Mouse (Mus musculus) neural tube, embryonic 12.5 days (tissue): ENCODE measurements around the gene Ppp2r5a. TPM values are rescaled to one million over a fixed set of nuclear protein-coding genes. Genes with fewer than 3 reads are reported as not detected.

Source experiments
- ATAC-seq: fragments of 200-750 bp; cut with Nextera tagmentation; 2 replicates; pipeline ENCODE4 v1.8.0; 2017; ENCODE audit warnings: low read depth, mild to moderate bottlenecking, moderate TSS enrichment, moderate library complexity; ENCODE audit not compliant: low FRiP score
- H3K27ac ChIP-seq: fragments of 300-500 bp; sonication (generic); 2 replicates; pipeline ENCODE4 v1.5.1; 2016
- H3K27me3 ChIP-seq: fragments of 300-500 bp; sonication (generic); replicated peaks from 2 replicates; pipeline ENCODE4 v1.6.1; 2016; ENCODE audit warnings: mild to moderate bottlenecking
- H3K36me3 ChIP-seq: fragments of 300-500 bp; sonication (generic); 2 replicates; pipeline ENCODE4 v1.6.1; 2016; ENCODE audit warnings: mild to moderate bottlenecking
- H3K4me1 ChIP-seq: fragments of 300-500 bp; sonication (generic); 2 replicates; pipeline ENCODE4 v1.6.1; 2016
- H3K4me2 ChIP-seq: fragments of 300-500 bp; sonication (generic); replicated peaks from 2 replicates; pipeline ENCODE4 v1.6.1; 2016; ENCODE audit warnings: mild to moderate bottlenecking
- H3K4me3 ChIP-seq: fragments of 300-500 bp; sonication (generic); 2 replicates; pipeline ENCODE4 v1.5.1; 2016
- H3K9ac ChIP-seq: fragments of 300-500 bp; sonication (generic); 2 replicates; pipeline ENCODE4 v1.6.1; 2016; ENCODE audit warnings: mild to moderate bottlenecking
- H3K9me3 ChIP-seq: fragments of 300-500 bp; sonication (generic); 2 replicates; pipeline ENCODE4 v1.6.1; 2016; ENCODE audit warnings: mild to moderate bottlenecking
- WGBS: fragments of 180-500 bp; shearing (Covaris S2); methylation state at CpG from one replicate; pipeline ENCODE4 v1.1.7; 2016; 5-methylcytosine and 5-hydroxymethylcytosine counted together
- polyA plus RNA-seq: library from polyadenylated mRNA; unstranded; fragments of >200 nt; fragmentation: Nextera tagmentation; extraction: Ambion mirVana; gene quantifications from 2 replicates; pipeline ENCODE4 v1.2.1, GENCODE M21; 2016

Ppp2r5a gene
- polyA plus RNA-seq, 1 experiment from 2014 or later, result 16.2 TPM

DNA sequence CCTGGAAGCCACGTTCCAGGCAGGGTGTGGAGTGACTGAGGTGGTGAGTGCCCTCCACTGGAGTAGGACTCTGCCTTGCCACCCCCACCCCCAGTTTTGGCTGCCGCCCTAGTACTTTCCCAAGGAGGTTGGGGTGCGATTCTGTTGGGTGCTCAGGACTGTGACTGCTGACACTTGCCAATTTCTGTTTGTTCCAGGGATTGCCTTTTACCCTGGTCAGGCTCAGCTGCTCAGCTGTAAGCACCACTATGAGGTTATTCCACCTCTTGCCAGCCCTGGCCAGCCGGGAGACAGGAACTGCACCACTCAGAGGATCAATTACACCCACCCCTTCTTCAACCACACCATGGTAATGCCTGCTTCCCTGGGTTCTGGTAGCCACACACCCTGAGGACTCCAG lies 62.5 kb downstream of the Ppp2r5a start:
- Histone ChIP-seq H3K9me3 (no peaks in the 10 kb centered on the region), H3K36me3 (peaks cover 79% of the 10 kb centered on the region), H3K4me1 (no peaks in the 10 kb centered on the region), H3K4me3 (no peak overlapping the region), H3K27me3 (no peaks in the 10 kb centered on the region), H3K9ac (no peak overlapping the region), H3K27ac (no peak overlapping the region), H3K4me2 (no peak overlapping the region)
- no peak for ATAC-seq
- 94% methylated on average over 4 of the region's 4 CpGs for WGBS

DNA sequence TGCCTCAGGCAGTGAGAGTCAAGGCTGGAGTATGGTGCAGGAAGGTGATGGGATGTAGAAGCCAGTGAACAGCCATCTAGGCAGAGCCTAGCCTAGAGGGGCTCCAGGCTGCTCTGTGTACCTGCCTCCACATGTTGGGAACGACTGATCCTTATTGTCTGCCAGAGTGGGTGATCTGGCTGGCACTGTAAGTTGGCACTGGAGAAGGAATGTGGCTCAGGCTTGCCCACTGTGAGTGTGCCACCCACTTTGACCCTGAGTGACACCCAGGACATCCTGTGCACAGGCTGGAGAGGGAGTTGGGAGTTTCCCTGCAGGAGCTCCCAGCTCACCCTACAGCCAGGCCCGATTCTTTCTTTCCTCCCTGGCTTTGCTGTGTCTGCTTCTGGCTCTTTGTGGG lies 63.2 kb downstream of the Ppp2r5a start:
- no peaks in the 10 kb centered on the region for H3K4me1 ChIP-seq
- H3K9ac ChIP-seq, result no peak overlapping the region
- no peaks in the 10 kb centered on the region for H3K9me3 ChIP-seq
- no peak overlapping the region for H3K4me2 ChIP-seq
- H3K4me3 ChIP-seq, result no peak overlapping the region
- ATAC-seq, result no peak
- peaks cover 72% of the 10 kb centered on the region for H3K36me3 ChIP-seq
- WGBS, result 90% methylated on average over 2 of the region's 2 CpGs
- no peak overlapping the region for H3K27ac ChIP-seq
- no peaks in the 10 kb centered on the region for H3K27me3 ChIP-seq

DNA sequence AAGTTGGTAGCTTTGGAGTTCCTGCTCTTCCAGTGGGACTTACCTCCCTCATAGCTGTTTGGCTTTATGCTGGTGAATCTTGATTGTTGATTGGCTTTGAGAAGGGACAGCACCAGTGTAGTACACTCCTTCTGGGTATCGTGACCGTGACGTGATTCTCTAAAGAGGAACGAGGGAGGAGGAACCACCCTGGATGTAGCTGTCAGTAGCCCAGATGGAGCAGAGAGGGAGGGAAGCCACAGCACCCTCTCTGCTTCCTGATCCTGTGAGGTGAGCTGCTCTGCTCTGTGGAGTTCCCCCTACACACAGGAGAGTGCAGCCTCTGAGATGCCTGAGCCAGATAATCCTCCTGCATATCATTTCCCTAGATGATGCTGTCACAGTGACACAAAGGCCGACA lies 68.6 kb downstream of the Ppp2r5a start:
- Histone ChIP-seq H3K4me1 (no peaks in the 10 kb centered on the region), H3K4me2 (no peak overlapping the region), H3K27ac (no peak overlapping the region), H3K9ac (no peak overlapping the region), H3K9me3 (no peaks in the 10 kb centered on the region), H3K27me3 (no peaks in the 10 kb centered on the region), H3K36me3 (peaks cover 53% of the 10 kb centered on the region), H3K4me3 (no peak overlapping the region)
- no peak for ATAC-seq
- WGBS, result 85% methylated on average over 5 of the region's 5 CpGs

DNA sequence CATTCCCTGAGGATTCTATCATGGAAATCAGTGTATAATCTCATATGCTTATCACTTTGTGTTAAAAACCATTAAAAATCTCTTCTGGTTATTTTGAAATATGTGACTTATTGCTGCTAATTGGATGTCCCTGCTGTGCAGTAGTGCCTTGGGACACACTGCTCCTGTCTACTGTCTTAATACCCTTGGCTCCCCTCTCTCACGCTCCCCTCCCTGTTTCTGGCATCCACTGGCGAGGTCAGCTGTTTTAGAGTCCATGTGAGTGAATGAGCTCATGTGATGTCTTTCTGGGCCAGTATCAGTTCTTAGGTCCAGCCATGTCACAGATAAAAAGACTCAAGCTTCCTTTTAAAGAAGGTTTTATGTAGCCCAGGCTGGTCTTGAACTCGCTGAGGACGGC lies 72.7 kb downstream of the Ppp2r5a start:
- H3K4me3 ChIP-seq, result no peak overlapping the region
- peaks cover 28% of the 10 kb centered on the region for H3K36me3 ChIP-seq
- H3K9me3 ChIP-seq, result no peaks in the 10 kb centered on the region
- H3K27ac ChIP-seq, result no peak overlapping the region
- ATAC-seq, result no peak
- peaks cover 29% of the 10 kb centered on the region for H3K4me1 ChIP-seq
- H3K4me2 ChIP-seq, result no peak overlapping the region
- 84% methylated on average over 4 of the region's 4 CpGs for WGBS
- H3K27me3 ChIP-seq, result no peaks in the 10 kb centered on the region
- no peak overlapping the region for H3K9ac ChIP-seq

DNA sequence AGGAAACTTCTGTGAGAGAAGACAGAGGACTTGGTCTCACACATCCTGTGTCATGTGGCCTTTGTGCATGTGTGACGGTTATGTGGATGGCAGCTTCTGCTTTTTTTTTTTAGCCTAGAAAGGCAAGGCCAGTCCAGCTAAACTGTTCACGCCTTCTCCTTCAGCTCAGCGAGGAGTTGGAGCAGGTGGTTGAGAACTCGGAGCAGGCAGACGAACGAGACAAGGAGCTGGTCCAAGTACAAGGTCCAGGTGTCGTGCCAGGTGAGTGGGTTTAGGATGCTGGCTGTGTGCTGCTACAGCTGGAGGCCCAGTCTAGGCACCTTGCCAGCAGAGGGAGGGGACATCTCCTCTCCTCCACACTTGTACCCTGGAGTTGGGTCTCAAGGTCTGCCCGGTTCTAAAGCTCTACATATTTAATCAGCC lies 75.0 kb downstream of the Ppp2r5a start:
- Histone ChIP-seq H3K4me2 (peak overlapping the region; percentile 88; the same call in 1 of the 2 replicates), H3K9ac (0 out of 2 replicates have a peak overlapping the region, but pooled peaks have one; percentile 22)
- WGBS, result 91% methylated on average over 8 of the region's 8 CpGs

DNA sequence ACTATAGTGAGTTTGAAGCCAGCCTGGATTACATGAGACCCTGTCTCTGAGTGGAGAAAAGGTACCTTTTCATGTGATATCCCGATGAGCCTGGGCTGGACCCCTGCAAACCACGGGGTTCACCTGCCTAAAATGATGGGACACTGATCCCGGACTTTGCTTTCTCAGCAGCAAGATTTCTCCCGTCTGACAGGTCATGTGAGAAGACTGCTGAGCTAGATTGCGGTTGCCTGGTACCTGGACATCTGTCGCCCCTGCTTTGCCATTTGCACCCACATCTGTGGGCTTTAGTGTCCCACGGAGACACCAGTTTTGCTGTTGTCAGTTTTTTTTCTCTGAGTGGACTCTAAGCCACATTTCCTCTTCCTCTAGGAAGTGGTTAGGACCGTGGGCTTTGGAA lies 75.8 kb downstream of the Ppp2r5a start:
- Histone ChIP-seq H3K4me3 (no peak overlapping the region), H3K36me3 (peaks cover 10% of the 10 kb centered on the region), H3K27ac (no peak overlapping the region), H3K9me3 (no peaks in the 10 kb centered on the region), H3K4me1 (peaks cover 29% of the 10 kb centered on the region), H3K9ac (0 out of 2 replicates have a peak overlapping the region, but pooled peaks have one; percentile 22), H3K4me2 (peak overlapping the region; percentile 88), H3K27me3 (no peaks in the 10 kb centered on the region)
- WGBS, result 82% methylated on average over 8 of the region's 8 CpGs
- no peak for ATAC-seq

More for the DNA sequence above, 75.0 kb downstream of the Ppp2r5a start:
- Histone ChIP-seq H3K4me1 (peaks cover 29% of the 10 kb centered on the region), H3K27ac (no peak overlapping the region), H3K9me3 (no peaks in the 10 kb centered on the region), H3K36me3 (peaks cover 14% of the 10 kb centered on the region), H3K27me3 (no peaks in the 10 kb centered on the region), H3K4me3 (no peak overlapping the region)
- no peak for ATAC-seq

DNA sequence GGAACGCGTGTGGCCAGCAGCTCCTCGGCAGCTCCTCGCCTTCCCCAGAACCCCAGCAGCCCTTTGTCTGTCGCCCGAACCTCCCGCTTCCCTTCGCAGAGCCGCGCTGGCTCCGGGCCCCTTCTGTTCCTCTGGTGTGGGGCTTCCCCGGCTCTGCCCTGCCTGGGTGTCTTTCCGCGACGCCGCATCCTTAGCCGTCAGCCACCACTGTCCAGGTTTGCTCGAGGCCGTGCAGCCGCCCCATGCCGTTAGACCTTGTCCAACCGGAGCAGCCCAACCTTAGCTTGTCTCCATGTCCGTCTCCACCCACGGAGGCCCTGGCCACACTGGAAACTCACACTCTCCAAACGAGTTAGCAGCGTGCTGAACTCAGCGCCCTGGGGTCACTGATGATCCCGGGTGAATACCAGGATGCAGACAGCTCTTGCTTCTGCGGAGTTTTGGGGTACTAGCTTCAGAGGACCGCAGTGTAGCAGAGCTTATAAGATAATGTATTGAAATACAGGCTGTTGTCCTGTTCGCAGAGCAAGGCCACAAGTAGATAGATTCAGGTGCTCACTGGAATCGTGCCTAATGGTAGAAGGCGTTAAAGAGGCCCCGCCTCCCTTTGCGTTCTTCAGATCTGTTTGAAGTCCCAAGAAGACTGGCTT lies 76.7 kb downstream of the Ppp2r5a start:
- Histone ChIP-seq H3K4me3 (peak overlapping the region; percentile 77), H3K9ac (peak overlapping the region; percentile 85), H3K27ac (no peak overlapping the region), H3K4me1 (peaks cover 29% of the 10 kb centered on the region), H3K4me2 (peak overlapping the region; percentile 88), H3K9me3 (no peaks in the 10 kb centered on the region), H3K27me3 (no peaks in the 10 kb centered on the region), H3K36me3 (peaks cover 2% of the 10 kb centered on the region; the same call in 1 of the 2 replicates)
- 1% methylated on average over 35 of the region's 35 CpGs for WGBS
- peak; percentile 81 for ATAC-seq

DNA sequence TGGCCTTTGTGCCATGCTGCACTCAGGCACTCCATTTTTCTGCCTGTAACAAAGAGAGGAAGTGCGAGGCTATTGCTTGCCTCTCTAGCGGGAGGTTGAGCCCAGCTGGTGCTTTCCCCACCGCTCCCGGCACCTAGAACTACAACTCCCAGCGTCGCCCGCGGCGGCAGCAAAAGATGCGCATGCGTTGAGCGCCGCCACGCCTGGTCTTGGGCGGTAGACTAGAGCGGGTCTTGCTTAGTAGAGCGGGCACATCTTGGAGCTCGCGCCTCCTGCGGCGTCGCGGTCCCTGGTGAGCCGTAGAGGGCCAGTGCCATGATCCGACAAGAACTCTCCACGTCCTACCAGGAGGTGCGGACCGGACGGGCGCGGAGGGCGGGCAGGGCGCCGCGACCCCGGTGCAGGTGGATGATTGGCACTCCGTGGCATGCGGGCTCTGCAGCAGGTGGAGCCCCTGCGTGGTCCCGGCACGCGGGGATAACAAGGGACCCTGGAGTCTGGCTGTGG lies 77.3 kb downstream of the Ppp2r5a start, which contains the start of gene Tmem206:
Tmem206 (plus strand) TSS at position 187 of the 507 bp plus-strand sequence.
- no peak within 1 kb of the TSS for H3K27ac ChIP-seq
- no peaks in the 10 kb centered on the region for H3K27me3 ChIP-seq
- H3K9ac ChIP-seq, result peak within 1 kb of the TSS; percentile 85
- peaks cover 29% of the 10 kb centered on the region for H3K4me1 ChIP-seq
- peak; percentile 95 for ATAC-seq
- no peaks in the 10 kb centered on the region for H3K9me3 ChIP-seq
- H3K4me3 ChIP-seq, result peak within 1 kb of the TSS; percentile 77
- under 1% methylated on average over 42 of the region's 42 CpGs for WGBS
- H3K4me2 ChIP-seq, result peak within 1 kb of the TSS; percentile 88
- no peaks in the 10 kb centered on the region for H3K36me3 ChIP-seq

DNA sequence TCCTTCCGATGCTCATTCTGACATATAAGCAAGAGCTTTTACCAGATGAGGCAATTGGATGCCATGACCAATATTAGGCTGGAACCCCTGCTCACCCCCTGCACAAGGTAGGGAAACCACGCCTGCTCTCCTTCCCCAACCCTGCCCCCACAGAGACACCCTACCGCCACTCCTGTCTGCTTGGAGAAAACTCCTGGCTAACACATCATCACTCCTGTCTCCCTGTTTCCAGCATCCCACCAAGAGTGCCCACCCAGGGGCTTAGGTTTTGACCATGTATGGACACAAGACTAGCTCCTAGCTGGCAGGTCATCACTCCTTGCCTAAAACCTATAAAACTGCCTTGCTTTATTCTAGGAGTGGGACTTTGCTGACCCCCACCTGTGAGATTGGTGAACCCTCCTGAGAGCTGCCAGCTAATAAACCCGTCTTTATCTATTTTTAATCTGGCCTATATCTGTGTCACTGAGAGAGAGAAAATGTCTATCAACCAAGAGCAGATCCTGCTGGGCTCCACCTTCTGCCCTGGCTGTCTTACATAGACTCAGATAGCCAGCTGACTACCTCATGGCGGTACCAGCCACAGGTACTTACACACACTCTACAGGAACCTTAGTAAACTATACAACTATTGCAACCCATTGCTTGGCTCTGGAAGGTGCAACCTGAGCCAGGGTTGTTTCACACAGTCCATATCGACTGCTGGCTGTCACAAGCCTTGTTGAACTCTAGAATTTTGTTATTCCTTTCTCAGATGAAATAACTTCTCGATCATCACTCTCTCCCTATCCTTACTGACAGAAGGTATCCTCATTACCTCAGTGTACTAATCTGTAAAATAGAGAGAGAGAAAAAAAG lies 78.1 kb downstream of the Ppp2r5a start:
- no peaks in the 10 kb centered on the region for H3K36me3 ChIP-seq
- H3K4me1 ChIP-seq, result peaks cover 29% of the 10 kb centered on the region
- peak; percentile 3 for ATAC-seq
- H3K4me3 ChIP-seq, result no peak overlapping the region
- no peaks in the 10 kb centered on the region for H3K27me3 ChIP-seq
- 85% methylated on average over 7 of the region's 7 CpGs for WGBS
- H3K9me3 ChIP-seq, result no peaks in the 10 kb centered on the region
- no peak overlapping the region for H3K9ac ChIP-seq
- H3K4me2 ChIP-seq, result peak overlapping the region; percentile 88
- H3K27ac ChIP-seq, result no peak overlapping the region

DNA sequence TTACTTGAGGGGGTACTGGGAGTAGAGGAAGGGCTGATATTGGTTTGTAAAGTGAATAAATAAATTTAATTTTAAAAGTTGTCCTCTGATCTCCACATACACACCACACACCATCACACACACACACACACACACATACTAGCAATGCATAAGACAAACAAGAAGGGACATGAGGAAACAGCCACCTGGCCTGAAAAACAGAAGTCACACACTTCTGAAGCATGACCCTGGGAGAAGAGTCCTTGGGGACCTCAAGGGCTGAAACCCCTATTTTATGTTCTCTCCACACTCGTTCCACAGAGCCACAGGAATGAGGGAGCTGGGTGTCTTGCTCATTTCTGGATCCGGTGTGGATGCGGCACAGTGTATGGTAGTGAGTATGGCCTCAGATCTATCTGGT lies 79.7 kb downstream of the Ppp2r5a start:
- Histone ChIP-seq H3K9me3 (no peaks in the 10 kb centered on the region), H3K4me1 (peaks cover 23% of the 10 kb centered on the region), H3K36me3 (no peaks in the 10 kb centered on the region), H3K4me3 (no peak overlapping the region), H3K27me3 (no peaks in the 10 kb centered on the region), H3K4me2 (no peak overlapping the region), H3K9ac (no peak overlapping the region), H3K27ac (no peak overlapping the region)
- WGBS, result 90% methylated on average over 3 of the region's 3 CpGs
- no peak for ATAC-seq

DNA sequence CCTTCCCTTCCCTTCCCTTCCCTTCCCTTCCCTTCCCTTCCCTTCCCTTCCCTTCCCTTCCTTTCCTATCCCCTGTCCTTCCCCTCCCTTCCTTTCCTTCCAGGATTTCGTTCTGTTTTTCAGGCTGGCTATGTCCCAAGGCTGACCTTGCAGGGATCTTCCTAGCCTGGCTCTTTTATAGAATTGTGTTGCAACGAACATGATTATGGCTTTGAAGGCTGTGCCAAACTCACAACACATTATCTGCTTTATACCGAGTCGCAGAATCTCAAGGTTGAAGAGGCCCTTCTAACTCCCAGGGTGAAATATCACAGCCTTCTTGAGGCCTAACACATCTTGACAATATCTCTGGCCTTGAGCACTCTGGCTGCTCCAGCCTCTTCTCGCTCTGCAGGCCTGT lies 84.4 kb downstream of the Ppp2r5a start:
- Histone ChIP-seq H3K4me1 (0 out of 2 replicates have a peak, but pooled peaks cover 10% of the 10 kb centered on the region), H3K9ac (no peak overlapping the region), H3K4me2 (no peak overlapping the region), H3K27ac (no peak overlapping the region), H3K4me3 (no peak overlapping the region), H3K36me3 (no peaks in the 10 kb centered on the region), H3K9me3 (no peaks in the 10 kb centered on the region), H3K27me3 (no peaks in the 10 kb centered on the region)
- ATAC-seq, result no peak
- 75% methylated on average over 5 of the region's 5 CpGs for WGBS

DNA sequence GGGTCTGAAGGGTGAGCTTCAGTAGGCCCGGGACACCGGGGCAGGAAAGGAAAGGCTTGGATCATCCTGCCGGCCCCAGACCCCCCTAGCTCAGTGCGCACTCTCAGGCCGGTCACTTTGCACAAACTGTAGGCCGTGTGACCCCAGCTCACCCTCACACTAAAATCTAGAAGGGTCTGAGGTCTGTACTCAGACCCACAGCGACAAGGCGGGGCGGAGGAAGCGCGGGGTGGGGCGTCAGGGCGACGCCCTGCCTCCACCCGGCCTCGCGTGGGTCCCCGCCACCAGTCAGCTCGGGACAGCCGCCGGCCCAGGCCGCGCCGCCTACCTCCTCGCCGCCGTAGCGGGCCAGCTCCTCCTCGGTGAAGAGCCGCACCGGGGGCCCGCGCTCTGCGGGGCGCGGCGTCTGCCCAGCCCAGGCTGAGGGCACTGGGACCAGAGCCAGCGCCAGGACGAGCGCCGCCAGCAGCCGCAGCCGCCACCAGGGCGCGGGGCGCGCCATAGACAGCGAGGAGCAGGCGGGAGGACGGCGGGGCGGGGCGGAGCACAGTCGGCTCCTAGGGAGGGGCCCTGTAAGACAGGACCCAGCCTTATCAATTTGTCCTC lies 85.4 kb downstream of the Ppp2r5a start, which contains the start of gene Nenf:
Nenf (minus strand) TSS at position 604 of the 606 bp plus-strand sequence.
- WGBS, result 2% methylated on average over 54 of the region's 54 CpGs

More for the DNA sequence above, 85.4 kb downstream of the Ppp2r5a start, which contains the start of gene Nenf:
- ATAC-seq, result peak; percentile 89
- H3K36me3 ChIP-seq, result no peaks in the 10 kb centered on the region
- peak within 1 kb of the TSS; percentile 97 for H3K9ac ChIP-seq
- peak within 1 kb of the TSS; percentile 69 for H3K4me3 ChIP-seq
- 0 out of 2 replicates have a peak within 1 kb of the TSS, but pooled peaks have one; percentile 62 for H3K27ac ChIP-seq
- H3K27me3 ChIP-seq, result no peaks in the 10 kb centered on the region
- H3K9me3 ChIP-seq, result no peaks in the 10 kb centered on the region
- peak within 1 kb of the TSS; percentile 81 for H3K4me2 ChIP-seq
- H3K4me1 ChIP-seq, result 0 out of 2 replicates have a peak, but pooled peaks cover 10% of the 10 kb centered on the region
